Mouse (Mus musculus): Measurements from ENCODE around the gene Snupn.
A peak's percentile ranks its signal among the peaks of the same experiment; 100 is the strongest.

Snupn gene

GRCm38 (mm10) chr9:57013756-57014155 is 63.1 kb downstream of the Snupn start:
- no peak for DNase-seq

GRCm38 (mm10) chr9:57014766-57015165 is 64.1 kb downstream of the Snupn start:
- peak in 1 of 2 experiments; percentile 25 for DNase-seq

- DNase-seq: peak in 1 of 2 experiments; percentile 41
Measured at GRCm38 (mm10) chr9:57017631-57018030, 67.0 kb downstream of the Snupn start.

- no peak for DNase-seq
Measured at GRCm38 (mm10) chr9:57031756-57032155, 81.1 kb downstream of the Snupn start.

Measured in lung, adult 18-20 months (tissue).